Mouse (Mus musculus): ENCODE data around the gene Rbmx. TPM values are rescaled to one million over a fixed set of nuclear protein-coding genes. Genes with fewer than 3 reads are reported as not detected.

The Rbmx gene
- 165 and 168 TPM in 2 replicates for polyA plus RNA-seq (2016; fragmentation: Nextera tagmentation; extraction: Ambion mirVana)

DNA sequence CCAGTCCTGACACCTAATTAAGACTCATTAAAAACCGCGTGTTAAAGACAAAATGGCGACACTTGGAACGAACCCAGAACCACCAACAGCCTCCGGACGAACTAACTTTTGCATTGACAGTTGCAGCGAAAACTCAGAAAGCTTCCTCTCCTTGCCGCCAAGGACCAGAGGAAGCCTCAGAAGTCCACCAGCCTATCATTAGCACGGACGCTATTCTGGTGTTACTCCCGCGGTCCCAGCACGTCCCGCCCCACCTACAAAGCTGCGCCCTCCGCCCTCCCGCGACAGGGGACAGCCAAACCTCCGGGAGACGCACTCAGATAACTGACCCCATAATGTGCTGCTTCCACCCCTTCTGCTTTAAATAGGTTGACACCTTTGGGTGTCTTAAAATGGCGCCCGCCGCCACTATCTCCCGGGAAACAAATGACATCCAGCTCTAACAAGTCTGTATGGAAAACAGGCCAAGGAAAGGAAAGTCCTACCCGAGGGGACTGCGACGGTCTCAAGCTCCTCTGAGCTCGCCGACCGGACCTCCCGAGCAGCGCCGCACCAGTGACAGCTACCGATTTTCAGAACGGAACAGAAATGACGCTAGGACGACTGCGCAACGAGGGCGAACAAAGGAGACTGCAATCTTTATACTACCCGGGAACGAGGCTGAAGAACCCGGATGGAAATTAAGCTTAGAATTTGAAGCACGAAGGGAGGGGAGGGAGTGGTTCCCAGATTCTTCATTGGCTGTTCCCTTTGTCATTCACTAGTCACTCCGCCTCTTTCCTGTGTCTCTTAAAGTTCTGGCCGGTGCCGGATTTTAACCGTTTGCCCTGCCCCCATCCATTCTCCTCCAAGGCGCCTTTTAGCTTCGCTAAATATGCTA lies at the start of gene Rbmx:
Rbmx (minus strand) TSS at position 670 of the 880 bp plus-strand sequence.
- Histone ChIP-seq H3K4me1 (no peaks in the 10 kb centered on the region), H3K36me3 (replicated peaks) (peaks cover 31% of the 10 kb centered on the region), H3K4me3 (peak within 1 kb of the TSS; percentile 67), H3K27me3 (replicated peaks; ENCODE audit: low read depth, poor library complexity, severe bottlenecking) (no peaks in the 10 kb centered on the region), H3K27ac (replicated peaks) (peak within 1 kb of the TSS; percentile 92), H3K9me3 (no peaks in the 10 kb centered on the region)
- 19% methylated on average over 50 of the region's 50 CpGs for WGBS
- DNase-seq (ENCODE audit: low spot score), result peak; percentile 79

GRCm38 (mm10) chrX:57433897-57434296 lies 41.1 kb upstream of the Rbmx start:
- H3K9me3 ChIP-seq, result no peaks in the 10 kb centered on the region
- H3K27ac ChIP-seq (replicated peaks), result no peak overlapping the region
- no peaks in the 10 kb centered on the region for H3K27me3 ChIP-seq (replicated peaks; ENCODE audit: low read depth, poor library complexity, severe bottlenecking)
- H3K4me3 ChIP-seq, result no peak overlapping the region
- 93% methylated on average over 2 of the region's 2 CpGs for WGBS
- H3K36me3 ChIP-seq (replicated peaks), result no peaks in the 10 kb centered on the region
- no peaks in the 10 kb centered on the region for H3K4me1 ChIP-seq
- DNase-seq (ENCODE audit: low spot score), result no peak

- no peak overlapping the region for H3K4me3 ChIP-seq
- no peaks in the 10 kb centered on the region for H3K9me3 ChIP-seq
- WGBS, result 13% methylated on average over 2 of the region's 2 CpGs
- no peaks in the 10 kb centered on the region for H3K27me3 ChIP-seq (replicated peaks; ENCODE audit: low read depth, poor library complexity, severe bottlenecking)
- no peak for DNase-seq (ENCODE audit: low spot score)
- H3K36me3 ChIP-seq (replicated peaks), result no peaks in the 10 kb centered on the region
- no peaks in the 10 kb centered on the region for H3K4me1 ChIP-seq
- no peak overlapping the region for H3K27ac ChIP-seq (replicated peaks)
These were observed 38.8 kb upstream of the Rbmx start for GRCm38 (mm10) chrX:57431610-57432009.

DNA sequence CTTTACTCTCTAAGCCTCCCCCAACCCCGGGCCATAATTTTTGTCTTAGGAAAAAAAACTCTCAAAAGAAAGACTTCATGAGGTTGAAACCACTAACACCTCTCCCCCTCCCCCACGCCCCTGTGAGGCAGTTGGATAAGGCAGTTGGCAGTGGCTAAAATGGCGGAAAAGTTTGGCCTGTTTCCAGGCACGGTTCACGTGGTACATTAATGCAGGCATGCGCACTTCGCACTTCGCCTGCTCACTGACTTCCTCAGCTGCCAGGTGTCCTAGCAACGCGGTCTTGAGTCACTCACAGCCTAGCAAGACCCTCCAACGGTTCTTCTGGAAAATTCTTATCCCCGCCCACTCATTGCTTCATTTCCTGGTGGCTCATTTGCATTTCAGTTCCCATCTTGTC lies 15.9 kb upstream of the Rbmx start, which contains the start of gene Gm364:
Gm364 (plus strand) TSS at position 386 of the 400 bp plus-strand sequence.
- no peaks in the 10 kb centered on the region for H3K27me3 ChIP-seq (replicated peaks; ENCODE audit: low read depth, poor library complexity, severe bottlenecking)
- no peak for DNase-seq (ENCODE audit: low spot score)
- H3K9me3 ChIP-seq, result no peaks in the 10 kb centered on the region
- H3K36me3 ChIP-seq (replicated peaks), result no peaks in the 10 kb centered on the region
- H3K4me1 ChIP-seq, result no peaks in the 10 kb centered on the region
- H3K27ac ChIP-seq (replicated peaks), result no peak within 1 kb of the TSS
- WGBS, result 90% methylated on average over 12 of the region's 12 CpGs
- H3K4me3 ChIP-seq, result no peak within 1 kb of the TSS

- Histone ChIP-seq H3K27ac (replicated peaks) (no peak overlapping the region), H3K4me1 (no peaks in the 10 kb centered on the region)
- DNase-seq (ENCODE audit: low spot score), result no peak
These were observed 10.8 kb upstream of the Rbmx start for GRCm38 (mm10) chrX:57403651-57404050.

GRCm38 (mm10) chrX:57401388-57401787 lies 8.6 kb upstream of the Rbmx start:
- H3K27me3 ChIP-seq (replicated peaks; ENCODE audit: low read depth, poor library complexity, severe bottlenecking), result no peaks in the 10 kb centered on the region
- no peaks in the 10 kb centered on the region for H3K4me1 ChIP-seq
- no peak overlapping the region for H3K4me3 ChIP-seq
- H3K36me3 ChIP-seq (replicated peaks), result no peaks in the 10 kb centered on the region
- DNase-seq (ENCODE audit: low spot score), result no peak
- H3K9me3 ChIP-seq, result no peaks in the 10 kb centered on the region
- no peak overlapping the region for H3K27ac ChIP-seq (replicated peaks)
- WGBS, result 90% methylated on average over 1 of the region's 1 CpGs

More at GRCm38 (mm10) chrX:57403651-57404050, 10.8 kb upstream of the Rbmx start:
- no peaks in the 10 kb centered on the region for H3K36me3 ChIP-seq (replicated peaks)
- H3K27me3 ChIP-seq (replicated peaks; ENCODE audit: low read depth, poor library complexity, severe bottlenecking), result no peaks in the 10 kb centered on the region
- H3K4me3 ChIP-seq, result no peak overlapping the region
- H3K9me3 ChIP-seq, result no peaks in the 10 kb centered on the region

GRCm38 (mm10) chrX:57393412-57393811 lies 576 bp upstream of the Rbmx start:
- Histone ChIP-seq H3K36me3 (replicated peaks) (peaks cover 23% of the 10 kb centered on the region), H3K27ac (replicated peaks) (peak overlapping the region; percentile 92), H3K4me3 (peak overlapping the region; percentile 67), H3K9me3 (no peaks in the 10 kb centered on the region), H3K27me3 (replicated peaks; ENCODE audit: low read depth, poor library complexity, severe bottlenecking) (no peaks in the 10 kb centered on the region), H3K4me1 (no peaks in the 10 kb centered on the region)
- 22% methylated on average over 7 of the region's 7 CpGs for WGBS
- no peak for DNase-seq (ENCODE audit: low spot score)

DNA sequence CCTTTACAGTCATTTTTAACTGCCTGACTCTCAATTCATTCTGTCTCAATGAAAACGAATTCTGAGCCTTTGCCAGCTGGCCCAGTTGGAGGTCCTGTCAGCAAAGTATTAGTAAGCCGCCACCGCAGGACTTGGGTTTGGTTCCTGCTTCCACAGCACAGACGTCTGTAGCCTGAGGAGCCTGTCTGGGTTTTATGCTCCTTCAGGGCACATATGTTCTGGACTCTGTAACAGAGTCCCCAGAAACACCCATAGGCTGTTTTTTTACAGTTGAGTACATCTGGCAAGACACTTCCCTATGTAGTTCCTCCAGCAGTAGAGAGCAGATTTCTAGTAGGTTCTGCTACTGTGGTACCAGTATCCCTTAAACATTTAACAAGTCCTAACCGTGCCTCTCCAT lies 11.9 kb downstream of the Rbmx start:
- Histone ChIP-seq H3K36me3 (replicated peaks) (peaks cover 92% of the 10 kb centered on the region), H3K4me1 (no peaks in the 10 kb centered on the region), H3K9me3 (no peaks in the 10 kb centered on the region), H3K27ac (replicated peaks) (no peak overlapping the region), H3K4me3 (no peak overlapping the region), H3K27me3 (replicated peaks; ENCODE audit: low read depth, poor library complexity, severe bottlenecking) (no peaks in the 10 kb centered on the region)
- no peak for DNase-seq (ENCODE audit: low spot score)
- 81% methylated on average over 5 of the region's 5 CpGs for WGBS

- no peak for DNase-seq (ENCODE audit: low spot score)
- Histone ChIP-seq H3K4me3 (no peak overlapping the region), H3K9me3 (no peaks in the 10 kb centered on the region), H3K27me3 (replicated peaks; ENCODE audit: low read depth, poor library complexity, severe bottlenecking) (no peaks in the 10 kb centered on the region), H3K4me1 (no peaks in the 10 kb centered on the region), H3K36me3 (replicated peaks) (peaks cover 69% of the 10 kb centered on the region), H3K27ac (replicated peaks) (no peak overlapping the region)
- 79% methylated on average over 3 of the region's 3 CpGs for WGBS
These were observed 14.3 kb downstream of the Rbmx start for GRCm38 (mm10) chrX:57378579-57378978.

DNA sequence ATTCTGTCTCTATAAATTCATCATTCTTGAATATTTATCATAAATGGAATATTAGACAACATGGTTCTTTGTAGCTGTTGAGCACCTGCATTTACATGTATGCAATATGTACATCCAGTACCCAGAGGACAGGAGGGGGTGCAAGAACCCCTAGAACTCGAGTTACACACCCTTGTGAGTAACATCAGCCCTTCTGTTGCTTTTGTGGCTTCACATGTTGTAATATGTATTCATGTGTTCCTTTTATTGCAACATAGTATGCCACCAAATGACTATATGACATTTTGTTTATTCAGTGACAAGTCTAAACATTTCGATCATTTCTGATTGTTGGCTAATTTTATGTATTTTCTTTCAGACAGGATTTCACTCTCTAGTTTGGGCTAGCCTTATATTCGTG lies 15.7 kb downstream of the Rbmx start:
- Histone ChIP-seq H3K4me3 (no peak overlapping the region), H3K27me3 (replicated peaks; ENCODE audit: low read depth, poor library complexity, severe bottlenecking) (no peaks in the 10 kb centered on the region), H3K9me3 (no peaks in the 10 kb centered on the region), H3K4me1 (no peaks in the 10 kb centered on the region), H3K36me3 (replicated peaks) (peaks cover 56% of the 10 kb centered on the region), H3K27ac (replicated peaks) (no peak overlapping the region)
- 77% methylated on average over 3 of the region's 3 CpGs for whole genome bisulfite sequencing
- DNase-seq (ENCODE audit: low spot score), result no peak

DNA sequence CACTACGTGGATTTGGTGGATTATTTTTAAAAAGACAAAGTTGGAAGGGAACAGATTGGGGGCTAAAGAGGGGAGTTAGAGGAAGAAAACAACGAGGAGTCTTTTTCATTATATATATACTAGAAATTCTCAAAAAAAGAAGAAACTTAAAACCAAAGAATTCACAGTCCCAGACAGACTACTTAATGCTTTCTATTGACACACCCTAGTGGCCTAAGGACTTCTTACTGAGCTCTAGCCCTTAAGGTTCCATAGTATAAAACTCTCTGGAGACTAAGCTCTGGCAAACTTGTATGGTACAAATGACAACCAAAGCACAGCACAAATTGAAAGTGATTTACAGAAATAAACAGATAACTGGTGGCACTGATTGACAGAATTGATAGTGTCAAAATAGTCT lies 18.8 kb downstream of the Rbmx start:
- 83% methylated on average over 2 of the region's 2 CpGs for WGBS
- H3K9me3 ChIP-seq, result no peaks in the 10 kb centered on the region
- no peak for DNase-seq (ENCODE audit: low spot score)
- H3K27ac ChIP-seq (replicated peaks), result no peak overlapping the region
- no peaks in the 10 kb centered on the region for H3K27me3 ChIP-seq (replicated peaks; ENCODE audit: low read depth, poor library complexity, severe bottlenecking)
- H3K36me3 ChIP-seq (replicated peaks), result peaks cover 27% of the 10 kb centered on the region
- no peaks in the 10 kb centered on the region for H3K4me1 ChIP-seq
- H3K4me3 ChIP-seq, result no peak overlapping the region

DNA sequence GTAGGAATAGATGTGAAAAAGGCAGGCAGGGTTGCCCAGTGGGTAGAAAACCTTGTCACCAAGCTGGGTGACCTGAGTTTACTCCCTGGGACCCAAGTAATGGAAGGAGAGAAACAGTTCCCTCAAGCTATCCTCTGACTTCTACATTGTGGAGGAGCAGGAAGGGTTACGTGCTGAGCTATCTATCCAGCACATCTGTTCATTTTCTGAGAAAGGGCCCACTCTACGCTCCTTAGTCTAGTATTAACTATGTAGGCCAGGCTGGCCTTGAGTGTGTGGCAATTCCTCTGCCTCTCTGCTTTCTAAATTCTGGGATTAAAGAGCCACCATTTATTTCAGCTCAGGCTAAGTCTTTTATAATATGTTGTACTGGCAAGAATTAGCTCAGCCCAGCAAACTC lies 19.3 kb downstream of the Rbmx start:
- 90% methylated on average over 2 of the region's 2 CpGs for WGBS
- Histone ChIP-seq H3K4me3 (no peak overlapping the region), H3K27me3 (replicated peaks; ENCODE audit: low read depth, poor library complexity, severe bottlenecking) (no peaks in the 10 kb centered on the region), H3K4me1 (no peaks in the 10 kb centered on the region), H3K9me3 (no peaks in the 10 kb centered on the region), H3K36me3 (replicated peaks) (peaks cover 22% of the 10 kb centered on the region), H3K27ac (replicated peaks) (no peak overlapping the region)
- no peak for DNase-seq (ENCODE audit: low spot score)

DNA sequence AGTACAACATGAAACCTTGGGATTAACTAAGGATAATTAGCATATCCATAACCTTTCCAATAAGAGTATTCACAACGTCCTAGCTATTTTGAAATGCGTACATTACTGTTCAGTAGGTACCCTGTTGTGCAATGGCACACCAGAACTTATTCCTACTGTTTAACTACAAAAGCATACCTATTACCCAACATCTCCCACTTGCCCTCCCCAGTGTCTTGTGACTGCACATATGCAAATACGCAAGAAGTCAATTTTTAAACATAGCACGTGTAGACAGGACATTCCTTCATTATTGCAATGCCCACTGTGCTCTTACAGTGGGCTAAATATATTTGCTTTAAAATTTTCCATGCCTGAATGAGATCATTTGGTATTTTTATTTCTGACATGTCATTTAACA lies 19.9 kb downstream of the Rbmx start:
- 87% methylated on average over 4 of the region's 4 CpGs for WGBS
- H3K4me1 ChIP-seq, result no peaks in the 10 kb centered on the region
- H3K36me3 ChIP-seq (replicated peaks), result peaks cover 16% of the 10 kb centered on the region
- H3K27me3 ChIP-seq (replicated peaks; ENCODE audit: low read depth, poor library complexity, severe bottlenecking), result no peaks in the 10 kb centered on the region
- DNase-seq (ENCODE audit: low spot score), result no peak
- no peaks in the 10 kb centered on the region for H3K9me3 ChIP-seq
- H3K27ac ChIP-seq (replicated peaks), result no peak overlapping the region
- no peak overlapping the region for H3K4me3 ChIP-seq
